Mouse (Mus musculus) embryonic fibroblast, embryonic 13.5 days (primary cell): Measurements from ENCODE around the gene Calr.
A peak's percentile ranks its signal among the peaks of the same experiment; 100 is the strongest.

ENCODE experiments used
- CTCF ChIP-seq: IDR thresholded peaks from 2 replicates; pipeline ENCODE4 v1.5.1; 2011; ENCODE audit warnings: mild to moderate bottlenecking, control low read depth, low read length, moderate library complexity, borderline replicate concordance; ENCODE audit not compliant: insufficient read depth
- POLR2A ChIP-seq: IDR thresholded peaks from 2 replicates; pipeline ENCODE4 v1.6.1; 2011; ENCODE audit warnings: low read depth, mild to moderate bottlenecking, control low read depth, low read length, moderate library complexity

- no peak; the same call in 1 of the 2 replicates for TF ChIP-seq CTCF
- peak; percentile 47; the same call in 1 of the 2 replicates for TF ChIP-seq POLR2A
Observed at GRCm38 (mm10) chr8:84799999-84800831, 46.5 kb downstream of the Calr start, which contains the start of gene Nfix.
